Mouse (Mus musculus) adrenal gland (tissue): ENCODE measurements around the gene Tmcc2.
"Not testable (repeated sequence)": the region's sequence is repeated elsewhere in the genome, so short reads cannot be mapped to it uniquely, and the experiment has no call there.

Experiments
- intact Hi-C: fragments of 180-260 bp; cut with DNase I; formaldehyde crosslinking; loops from one replicate; pipeline ENCODE4 v1.15.1; 2025

Tmcc2 gene

GRCm38 (mm10) chr1:132370681-132371173 lies 20.4 kb downstream of the Tmcc2 start:
- intact Hi-C loops = loop anchor here (2.0 kb wide), 1 partner anchor 20 kb away; the partner anchor contains the start of gene Tmcc2

- intact Hi-C loops = loop anchor here (1.0 to 5.0 kb wide), 3 partner anchors 109 to 224 kb away; partner anchors contain the start of gene Rbbp5
Measured at GRCm38 (mm10) chr1:132367692-132368506, 23.2 kb downstream of the Tmcc2 start.

- intact Hi-C loops = loop anchor here (1.0 to 5.0 kb wide), 3 partner anchors 110 to 225 kb away; partner anchors contain the start of gene Rbbp5
Measured at GRCm38 (mm10) chr1:132366937-132367336, 24.1 kb downstream of the Tmcc2 start.

- intact Hi-C loops = loop anchor here (5.0 kb wide), 2 partner anchors 111 to 226 kb away; partner anchors contain the start of gene Rbbp5
Measured at GRCm38 (mm10) chr1:132366235-132366634, 24.8 kb downstream of the Tmcc2 start.

DNA sequence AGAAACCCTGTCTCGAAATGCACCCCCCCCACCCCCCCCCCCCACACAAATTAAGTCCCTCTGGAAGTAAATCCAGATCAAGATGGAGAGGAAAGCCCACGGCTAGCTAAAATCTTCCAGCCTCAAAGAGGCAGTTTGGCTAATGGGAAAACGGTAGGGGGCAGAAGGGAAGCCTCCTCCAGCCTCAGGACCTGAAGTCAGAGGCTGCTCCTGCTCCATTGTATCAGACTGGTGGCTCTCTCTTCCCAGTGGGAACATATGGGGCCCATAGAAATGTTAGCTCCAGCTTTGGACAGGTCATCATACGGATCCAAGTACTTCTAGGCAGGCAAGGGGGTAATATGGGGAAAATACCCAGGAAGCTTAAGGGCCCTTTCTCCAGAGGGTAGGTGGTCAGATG lies 25.4 kb downstream of the Tmcc2 start:
- intact Hi-C loops = loop anchor here (5.0 kb wide), 2 partner anchors 112 to 227 kb away; partner anchors contain the start of gene Rbbp5

GRCm38 (mm10) chr1:132364896-132365557 lies 26.1 kb downstream of the Tmcc2 start:
- intact Hi-C loops = loop anchor here (5.0 kb wide), 2 partner anchors 112 to 227 kb away; partner anchors contain the start of gene Rbbp5

DNA sequence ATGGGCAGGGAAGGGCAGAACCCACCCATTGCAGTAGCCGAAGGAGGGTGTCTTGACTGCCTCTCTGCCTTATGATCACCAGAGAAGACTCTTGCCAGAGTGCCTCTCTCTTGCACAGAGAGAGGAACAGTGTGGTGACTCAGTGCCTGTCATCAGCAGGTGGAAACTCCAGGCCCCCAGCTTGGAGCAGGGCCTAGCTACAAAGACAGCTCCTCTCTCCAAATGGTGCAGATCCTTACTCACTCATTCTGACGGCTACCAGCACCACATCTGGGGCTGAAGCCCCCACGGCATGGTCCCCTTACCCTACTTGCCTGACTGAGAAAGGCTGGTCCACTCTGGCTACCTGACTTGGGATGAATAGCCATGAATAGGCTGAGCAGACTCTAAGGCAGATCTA lies 26.7 kb downstream of the Tmcc2 start:
- intact Hi-C loops = no loop called here

DNA sequence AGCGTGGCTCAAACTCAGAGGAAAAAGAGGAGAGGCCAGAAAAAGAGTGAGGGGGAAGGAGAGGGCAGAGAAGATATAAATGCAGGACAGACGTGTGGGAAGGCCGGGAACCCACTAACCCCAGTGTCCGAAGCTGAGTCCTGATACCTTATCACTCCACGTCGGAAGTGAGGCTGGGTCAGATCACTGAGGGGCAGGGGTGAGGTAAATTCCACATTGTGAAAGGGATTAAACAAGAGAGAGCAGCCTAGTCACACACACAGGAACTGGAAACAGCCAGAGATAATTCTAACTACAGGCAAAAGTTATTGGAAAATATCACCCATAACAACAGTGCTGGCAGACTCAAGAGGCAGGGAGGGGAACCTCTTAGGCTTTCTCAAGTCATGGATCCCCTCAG lies 29.1 kb downstream of the Tmcc2 start:
- intact Hi-C loops = no loop called here

GRCm38 (mm10) chr1:132356841-132357240 lies 34.2 kb downstream of the Tmcc2 start:
- intact Hi-C loops = loop anchor here (5.0 kb wide), 3 partner anchors 120 to 200 kb away; no protein-coding TSS in a partner anchor

GRCm38 (mm10) chr1:132355841-132356242 lies 35.2 kb downstream of the Tmcc2 start:
- intact Hi-C loops = loop anchor here (5.0 kb wide), 3 partner anchors 119 to 199 kb away; no protein-coding TSS in a partner anchor

GRCm38 (mm10) chr1:132355162-132355601 lies 35.9 kb downstream of the Tmcc2 start:
- intact Hi-C loops = loop anchor here (5.0 kb wide), 3 partner anchors 118 to 198 kb away; no protein-coding TSS in a partner anchor

DNA sequence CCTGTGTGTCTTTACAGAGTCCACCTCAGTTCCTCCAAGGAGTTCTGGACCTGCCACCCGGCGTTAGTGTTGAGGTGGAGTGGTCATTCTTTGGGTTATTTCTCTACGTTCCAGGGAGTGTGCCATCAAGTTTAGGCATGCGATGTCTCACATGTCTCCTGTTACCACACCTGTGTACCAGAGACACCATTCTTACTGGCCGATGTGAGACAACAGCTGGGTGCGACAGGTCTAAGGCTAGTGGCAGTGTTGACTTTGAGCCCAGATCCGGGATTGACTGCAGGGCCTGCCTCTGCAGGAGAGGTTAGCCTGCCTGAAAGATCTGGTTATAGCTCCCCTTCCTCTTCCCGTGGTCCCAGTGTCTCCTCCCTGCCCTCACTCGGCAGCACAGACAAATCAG lies 36.8 kb downstream of the Tmcc2 start:
- intact Hi-C loops = loop anchor here (1.0 kb wide), 1 partner anchor 42 kb away; no protein-coding TSS in a partner anchor

- intact Hi-C loops = no loop called here
Measured at GRCm38 (mm10) chr1:132353389-132353788, 37.7 kb downstream of the Tmcc2 start.

GRCm38 (mm10) chr1:132351058-132351457 lies 40.0 kb downstream of the Tmcc2 start:
- intact Hi-C loops = no loop called here

- intact Hi-C loops = not testable (repeated sequence)
Measured at GRCm38 (mm10) chr1:132349601-132350000, 41.5 kb downstream of the Tmcc2 start.

- intact Hi-C loops = not testable (repeated sequence)
Measured at GRCm38 (mm10) chr1:132349049-132349448, 42.0 kb downstream of the Tmcc2 start.

GRCm38 (mm10) chr1:132348401-132348800 lies 42.7 kb downstream of the Tmcc2 start:
- intact Hi-C loops = no loop called here

GRCm38 (mm10) chr1:132346951-132347350 lies 44.1 kb downstream of the Tmcc2 start:
- intact Hi-C loops = no loop called here

- intact Hi-C loops = no loop called here
Measured at GRCm38 (mm10) chr1:132346134-132346851, 44.8 kb downstream of the Tmcc2 start.

GRCm38 (mm10) chr1:132345514-132345913 lies 45.6 kb downstream of the Tmcc2 start:
- intact Hi-C loops = no loop called here

DNA sequence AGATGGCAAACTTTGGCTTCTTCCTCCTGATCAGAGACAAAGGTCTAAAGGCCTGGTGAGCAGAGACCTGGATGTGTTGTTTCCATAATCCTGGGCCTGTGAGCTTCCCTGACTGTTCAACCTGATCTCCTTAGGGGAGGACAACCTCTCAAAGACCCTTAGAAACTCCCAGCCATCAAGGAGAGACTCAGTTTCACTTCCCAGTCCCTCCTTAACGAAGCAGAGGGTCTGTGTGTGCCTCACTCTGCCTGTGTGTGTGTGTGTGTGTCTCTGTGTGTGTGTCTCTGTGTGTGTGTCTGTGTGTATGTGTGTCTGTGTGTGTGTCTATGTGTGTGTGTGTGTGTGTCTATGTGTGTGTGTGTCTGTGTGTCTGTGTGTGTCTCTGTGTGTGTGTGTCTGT lies 47.4 kb downstream of the Tmcc2 start:
- intact Hi-C loops = no loop called here
